Mouse (Mus musculus): ENCODE data around the gene Nckap1.

Gene Nckap1

GRCm38 (mm10) chr2:80581043-80581711 is at the start of gene Nckap1:
Nckap1 (minus strand) TSS chr2:80581380.
- DNase-seq: peak; percentile 91

- DNase-seq: no peak
Measured at GRCm38 (mm10) chr2:80624523-80624922, 43.3 kb upstream of the Nckap1 start.

- DNase-seq: no peak
Measured at GRCm38 (mm10) chr2:80621921-80622320, 40.7 kb upstream of the Nckap1 start.

DNA sequence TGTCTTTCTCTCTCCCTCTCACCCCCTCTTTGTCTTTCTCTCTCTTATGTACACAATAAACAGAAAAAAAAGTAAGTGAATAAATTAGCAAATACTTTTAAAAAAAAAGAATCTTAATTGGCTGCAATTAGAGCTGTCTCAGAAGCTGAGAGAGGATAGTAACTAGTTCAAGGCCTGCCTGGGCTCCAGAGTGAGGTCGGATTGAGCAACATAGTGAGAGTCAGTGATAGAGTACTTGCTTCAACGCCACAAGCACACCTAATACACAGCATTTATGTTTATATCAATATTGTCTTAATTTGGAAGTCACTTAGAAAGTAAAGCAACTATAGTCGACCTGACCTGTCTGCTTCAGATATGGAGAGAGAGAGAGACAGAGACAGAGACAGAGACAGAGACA is 37.8 kb upstream of the Nckap1 start:
- no peak for DNase-seq

DNA sequence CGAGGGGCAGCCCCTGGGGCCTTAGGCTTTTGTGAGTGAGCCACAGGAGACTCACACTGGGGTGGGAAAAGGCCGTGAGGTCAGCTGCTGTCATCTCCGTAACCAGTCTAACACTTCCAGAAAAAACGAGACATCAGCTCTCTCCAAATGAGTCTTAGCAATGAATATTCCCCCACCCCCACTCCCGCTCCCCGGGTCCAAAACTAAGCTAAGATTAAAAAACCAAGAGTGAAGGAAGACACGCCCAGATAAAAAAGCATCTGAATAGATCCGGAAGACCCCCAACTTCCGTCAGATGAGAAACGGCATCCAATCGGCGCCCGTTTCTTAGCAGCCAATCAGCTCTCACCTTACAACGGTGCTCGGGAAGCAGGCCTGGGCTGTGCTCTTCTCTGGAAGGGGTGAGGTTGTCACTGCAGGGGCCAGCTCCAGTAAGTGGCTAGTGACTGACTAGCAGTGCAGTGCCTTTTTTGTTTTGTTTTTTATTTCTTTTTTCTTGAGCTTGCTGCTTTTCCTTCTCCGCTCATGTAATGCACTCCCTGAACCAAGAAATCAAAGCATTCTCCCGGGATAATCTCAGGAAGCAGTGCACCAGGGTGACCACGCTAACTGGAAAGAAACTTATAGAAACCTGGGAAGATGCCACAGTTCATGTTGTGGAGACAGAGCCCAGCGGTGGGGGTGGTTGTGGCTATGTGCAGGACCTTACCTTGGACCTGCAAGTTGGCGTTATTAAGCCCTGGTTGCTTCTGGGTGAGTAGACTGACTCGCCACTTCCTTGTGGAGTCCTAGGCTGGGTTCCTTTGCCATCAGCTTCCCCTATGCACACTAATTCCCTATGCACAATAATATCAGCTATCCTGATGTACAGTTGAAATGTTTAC is 35.9 kb upstream of the Nckap1 start, which contains the start of the genes Dusp19 and Nup35:
Dusp19 (plus strand) TSS at position 192 of the 884 bp plus-strand sequence.
Nup35 (plus strand) TSS at position 383 of the 884 bp plus-strand sequence.
- peak; percentile 97 for DNase-seq

DNA sequence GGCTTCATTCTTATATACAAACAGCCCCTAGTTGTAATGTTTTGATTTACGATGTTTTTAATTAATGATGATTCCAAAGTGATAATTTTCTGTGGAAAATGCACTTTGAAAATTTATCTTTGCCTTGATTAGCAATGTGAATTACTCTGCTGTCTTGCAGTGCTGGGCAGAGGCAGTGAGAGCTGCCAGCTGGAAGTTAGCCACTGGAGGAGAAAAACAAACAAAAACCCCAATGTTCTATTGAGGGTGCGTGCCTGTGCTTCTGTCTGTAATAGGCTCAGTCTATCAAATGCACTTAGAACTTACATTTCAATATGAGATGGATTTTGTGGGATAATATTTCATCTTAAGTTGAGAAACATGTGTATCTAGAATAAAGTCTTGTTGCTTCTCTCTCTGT is 31.6 kb upstream of the Nckap1 start:
- no peak for DNase-seq

DNA sequence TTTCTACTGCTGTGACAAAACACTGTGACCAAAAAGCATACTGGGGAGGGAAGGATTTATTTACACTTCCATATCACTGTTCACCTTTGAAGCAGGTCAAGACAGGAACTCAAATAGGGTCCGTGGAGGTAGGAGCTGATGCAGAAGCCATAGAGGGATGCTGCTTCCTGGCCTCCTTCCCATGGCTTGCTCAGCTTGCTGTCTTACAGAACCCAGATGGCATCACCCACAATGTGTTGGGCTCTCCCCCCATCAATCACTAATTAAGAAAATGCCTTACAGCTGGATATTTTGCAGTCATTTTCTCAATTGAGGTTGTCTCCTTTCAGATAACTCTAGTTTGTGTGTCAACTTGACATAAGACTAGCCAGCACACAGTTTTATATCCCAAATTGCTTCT is 31.1 kb upstream of the Nckap1 start:
- DNase-seq: no peak

GRCm38 (mm10) chr2:80603771-80604426 is 22.7 kb upstream of the Nckap1 start:
- no peak for DNase-seq

DNA sequence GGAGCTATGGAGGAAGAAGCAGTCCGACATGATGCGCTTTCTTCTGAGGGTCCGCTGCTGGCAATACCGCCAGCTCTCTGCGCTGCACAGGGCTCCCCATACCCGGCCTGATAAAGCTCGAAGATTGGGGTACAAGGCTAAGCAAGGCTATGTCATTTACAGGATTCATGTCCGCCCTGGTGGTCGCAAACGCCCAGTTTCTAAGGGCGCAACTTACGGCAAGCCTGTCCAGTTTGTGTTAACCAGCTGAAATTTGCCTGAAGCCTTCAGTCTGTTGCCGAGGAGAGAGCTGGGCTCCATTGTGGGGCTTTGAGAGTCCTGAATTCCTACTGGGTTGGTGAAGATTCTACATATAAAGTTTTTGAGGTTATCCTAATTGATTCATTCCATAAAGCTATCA is 21.6 kb upstream of the Nckap1 start:
- no peak for DNase-seq

- no peak for DNase-seq
Measured at GRCm38 (mm10) chr2:80600611-80601010, 19.4 kb upstream of the Nckap1 start.

GRCm38 (mm10) chr2:80599850-80600249 is 18.7 kb upstream of the Nckap1 start:
- DNase-seq: no peak

- DNase-seq: no peak
Measured at GRCm38 (mm10) chr2:80596960-80597359, 15.8 kb upstream of the Nckap1 start.

DNA sequence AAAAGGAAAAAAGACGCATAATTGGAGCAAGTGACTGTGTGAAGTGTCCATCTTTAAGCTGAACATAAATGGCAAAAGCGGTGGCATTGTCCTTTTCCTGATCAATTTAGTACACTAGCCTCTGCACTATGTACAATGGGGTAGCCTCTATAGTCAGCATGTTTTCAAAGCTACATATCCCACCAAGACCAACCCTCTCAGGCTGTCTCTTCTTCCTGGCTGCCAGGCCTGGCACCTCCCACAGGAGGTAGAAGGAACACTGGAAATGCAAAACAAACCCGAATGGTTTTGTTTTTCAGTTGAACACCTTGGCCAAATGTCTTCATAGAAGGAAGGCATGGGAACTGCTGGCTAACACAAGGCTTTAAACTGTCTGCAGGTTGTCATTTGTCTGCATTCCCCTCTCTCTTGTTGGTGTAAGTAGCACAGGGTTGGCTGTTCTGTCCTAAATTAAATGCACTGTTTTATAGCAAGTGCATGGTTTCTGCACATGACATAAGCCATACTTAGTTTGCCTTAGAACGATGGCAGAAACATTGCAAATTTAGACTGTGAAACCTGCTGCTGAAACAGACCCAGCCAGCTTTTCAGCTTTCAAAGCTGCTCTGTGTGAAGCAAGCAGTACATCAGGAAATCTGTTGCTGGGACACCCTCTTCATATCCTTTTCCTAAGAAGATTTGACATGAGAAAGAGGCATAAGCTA is 13.2 kb upstream of the Nckap1 start:
- no peak for DNase-seq

DNA sequence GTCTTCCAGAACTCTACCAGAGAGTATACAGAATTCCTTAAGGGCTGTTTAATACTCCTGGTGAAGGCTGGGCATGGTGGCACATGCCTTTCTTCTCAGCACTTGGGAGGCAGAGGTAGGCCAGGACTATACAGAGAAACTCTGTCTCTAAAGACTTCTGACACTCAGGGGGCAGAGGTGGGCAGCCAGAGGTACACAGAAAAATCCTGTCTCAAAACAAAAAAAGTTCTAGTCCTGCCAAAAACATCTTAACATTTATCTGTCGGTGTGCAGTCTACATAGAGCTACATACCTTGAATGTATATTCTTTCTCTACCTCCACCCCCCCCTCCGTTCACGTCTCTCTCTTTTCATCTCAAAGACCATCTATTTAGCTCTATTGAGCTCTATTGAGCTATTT is 1.2 kb upstream of the Nckap1 start:
- no peak for DNase-seq

DNA sequence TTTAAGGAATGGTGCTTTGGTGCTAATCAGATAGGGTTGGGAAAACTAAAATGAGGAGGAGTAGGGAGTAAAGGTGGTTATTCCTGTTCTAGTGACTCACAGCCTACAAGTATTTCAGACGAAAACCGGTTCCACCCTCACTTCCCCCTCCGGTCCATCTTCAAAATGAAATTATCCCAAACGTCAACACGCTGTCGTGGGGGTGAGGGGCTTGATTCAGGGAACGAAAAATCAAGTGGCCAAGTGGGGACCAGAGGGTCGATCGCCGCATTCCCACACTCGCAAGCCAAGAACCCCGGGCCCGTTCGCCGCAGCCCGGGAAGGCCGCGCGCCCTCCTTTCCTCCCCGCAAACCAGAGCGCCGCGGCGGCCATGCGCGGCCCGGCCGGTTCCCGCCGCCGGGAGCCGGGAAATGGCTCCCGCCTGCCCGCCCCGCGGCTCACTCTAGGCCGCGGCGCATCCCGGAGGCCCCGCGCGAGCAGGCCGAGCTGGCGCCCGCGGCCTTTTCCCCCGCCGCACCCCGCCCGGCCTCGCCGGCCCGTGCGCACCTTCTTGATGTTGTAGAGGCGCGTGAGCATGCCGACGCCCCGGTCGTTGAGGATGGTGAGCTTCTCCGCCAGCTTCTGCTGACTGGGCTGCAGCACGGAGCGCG is 744 bp downstream of the Nckap1 start:
- peak; percentile 15 for DNase-seq

GRCm38 (mm10) chr2:80579253-80579891 is 1.8 kb downstream of the Nckap1 start:
- no peak for DNase-seq

DNA sequence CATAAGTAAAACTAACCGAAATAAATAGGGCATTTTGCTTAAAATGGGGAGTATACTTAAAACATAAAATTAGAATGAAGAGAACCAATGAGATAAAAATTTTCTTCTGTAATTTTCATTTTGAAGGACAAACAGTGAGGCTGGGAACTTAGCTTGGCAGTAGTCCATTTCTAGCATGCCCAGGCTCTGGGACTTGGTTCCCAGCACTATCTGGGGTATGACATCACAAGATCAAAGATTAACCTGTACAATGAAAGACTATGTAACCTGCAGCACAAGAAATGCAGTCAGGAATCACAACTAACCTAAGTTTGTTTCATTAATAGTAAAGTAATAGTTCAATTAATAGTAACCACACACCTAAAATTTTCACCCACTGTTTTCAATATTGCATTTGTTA is 3.9 kb downstream of the Nckap1 start:
- no peak for DNase-seq

DNA sequence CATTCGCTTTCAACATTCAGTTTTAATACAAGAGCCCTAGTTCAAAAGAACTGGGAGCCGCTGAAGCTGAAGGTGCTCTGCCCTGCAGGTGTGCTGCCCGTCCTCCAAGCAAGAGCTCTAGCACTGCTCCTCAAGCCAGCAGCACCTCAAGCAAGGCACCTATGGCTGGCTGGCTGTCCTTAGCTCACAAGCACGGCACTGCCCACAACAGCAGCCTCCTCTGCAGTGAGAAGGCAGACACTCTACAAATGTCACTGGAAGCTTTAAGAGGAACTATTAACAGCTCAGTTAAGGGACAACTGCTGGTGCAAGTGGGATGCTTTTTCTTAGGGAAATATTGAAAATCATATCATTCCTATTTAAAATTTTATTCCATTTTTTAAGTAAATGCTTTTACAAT is 10.5 kb downstream of the Nckap1 start:
- no peak for DNase-seq

- DNase-seq: no peak
Measured at GRCm38 (mm10) chr2:80567411-80567810, 13.8 kb downstream of the Nckap1 start.

GRCm38 (mm10) chr2:80562253-80562652 is 18.9 kb downstream of the Nckap1 start:
- DNase-seq: no peak

GRCm38 (mm10) chr2:80561478-80561877 is 19.7 kb downstream of the Nckap1 start:
- DNase-seq: no peak

GRCm38 (mm10) chr2:80560773-80561172 is 20.4 kb downstream of the Nckap1 start:
- DNase-seq: no peak
